Mouse (Mus musculus) testis, adult 2 months (tissue): Measurements from ENCODE around the gene Xpo4.

Experiments
- CTCF ChIP-seq: fragments of 200-500 bp; IDR thresholded peaks from 2 replicates; pipeline ENCODE4 v1.5.1; 2012; ENCODE audit warnings: low read depth, mild to moderate bottlenecking, inconsistent platforms, low read length, moderate library complexity; ENCODE audit not compliant: control insufficient read depth, insufficient read depth, insufficient replicate concordance
- POLR2A ChIP-seq: fragments of 200-500 bp; IDR thresholded peaks from 2 replicates; pipeline ENCODE4 v1.6.1; 2012; ENCODE audit warnings: low read depth, mild to moderate bottlenecking, inconsistent platforms, low read length, moderate library complexity; ENCODE audit not compliant: control insufficient read depth

DNA sequence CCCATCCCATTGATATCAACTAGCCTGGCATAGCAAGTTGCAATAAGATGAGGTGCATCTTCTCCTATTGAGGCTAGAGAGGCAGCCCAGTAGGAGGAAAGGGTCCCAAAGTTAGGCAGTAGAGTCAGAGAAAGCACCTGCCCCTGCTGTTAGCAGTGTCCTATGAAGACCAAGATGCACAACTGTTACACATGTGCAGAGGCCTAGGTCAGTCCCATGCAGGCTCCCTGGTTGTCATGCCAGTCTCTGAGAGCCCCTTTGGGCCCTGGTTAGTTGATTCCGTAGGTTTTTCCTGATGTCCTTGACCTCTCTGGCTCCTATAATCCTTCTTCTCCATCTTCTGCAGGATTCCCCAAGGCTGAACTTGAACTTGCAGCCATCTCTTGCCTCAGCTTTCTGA lies 14.3 kb upstream of the Xpo4 start:
- TF ChIP-seq POLR2A (no peak), CTCF (no peak)
